Mouse (Mus musculus): Measurements from ENCODE around the gene Runx3.

The Runx3 gene

GRCm38 (mm10) chr4:135125152-135125551 is 4.7 kb downstream of the Runx3 start:
- no peaks in the 10 kb centered on the region for H3K36me3 ChIP-seq (ENCODE audit: control insufficient read depth, insufficient read depth, low read length, poor library complexity, severe bottlenecking)
- no peaks in the 10 kb centered on the region for H3K27me3 ChIP-seq (ENCODE audit: control insufficient read depth, insufficient read depth, low read length, poor library complexity, severe bottlenecking)
- DNase-seq (ENCODE audit: low read depth, low spot score) = peak; percentile 22

GRCm38 (mm10) chr4:135126385-135126784 is 5.9 kb downstream of the Runx3 start:
- Histone ChIP-seq H3K27me3 (ENCODE audit: control insufficient read depth, insufficient read depth, low read length, poor library complexity, severe bottlenecking) (no peaks in the 10 kb centered on the region), H3K36me3 (ENCODE audit: control insufficient read depth, insufficient read depth, low read length, poor library complexity, severe bottlenecking) (no peaks in the 10 kb centered on the region)
- DNase-seq (ENCODE audit: low read depth, low spot score) = no peak

- H3K36me3 ChIP-seq (ENCODE audit: control insufficient read depth, insufficient read depth, low read length, poor library complexity, severe bottlenecking) = no peaks in the 10 kb centered on the region
- peak; percentile 77 for DNase-seq (ENCODE audit: low read depth, low spot score)
- no peaks in the 10 kb centered on the region for H3K27me3 ChIP-seq (ENCODE audit: control insufficient read depth, insufficient read depth, low read length, poor library complexity, severe bottlenecking)
Measured at GRCm38 (mm10) chr4:135128841-135129520, 8.5 kb downstream of the Runx3 start.

- no peaks in the 10 kb centered on the region for H3K36me3 ChIP-seq (ENCODE audit: control insufficient read depth, insufficient read depth, low read length, poor library complexity, severe bottlenecking)
- no peak for DNase-seq (ENCODE audit: low read depth, low spot score)
- H3K27me3 ChIP-seq (ENCODE audit: control insufficient read depth, insufficient read depth, low read length, poor library complexity, severe bottlenecking) = no peaks in the 10 kb centered on the region
Measured at GRCm38 (mm10) chr4:135130156-135130555, 9.7 kb downstream of the Runx3 start.

- no peaks in the 10 kb centered on the region for H3K27me3 ChIP-seq (ENCODE audit: control insufficient read depth, insufficient read depth, low read length, poor library complexity, severe bottlenecking)
Measured at GRCm38 (mm10) chr4:135131145-135131544, 10.7 kb downstream of the Runx3 start.

GRCm38 (mm10) chr4:135132797-135133196 is 12.3 kb downstream of the Runx3 start:
- Histone ChIP-seq H3K36me3 (ENCODE audit: control insufficient read depth, insufficient read depth, low read length, poor library complexity, severe bottlenecking) (no peaks in the 10 kb centered on the region), H3K27me3 (ENCODE audit: control insufficient read depth, insufficient read depth, low read length, poor library complexity, severe bottlenecking) (no peaks in the 10 kb centered on the region)
- no peak for DNase-seq (ENCODE audit: low read depth, low spot score)

More at GRCm38 (mm10) chr4:135131145-135131544, 10.7 kb downstream of the Runx3 start:
- no peak for DNase-seq (ENCODE audit: low read depth, low spot score)
- H3K36me3 ChIP-seq (ENCODE audit: control insufficient read depth, insufficient read depth, low read length, poor library complexity, severe bottlenecking) = no peaks in the 10 kb centered on the region

GRCm38 (mm10) chr4:135133711-135134110 is 13.3 kb downstream of the Runx3 start:
- no peaks in the 10 kb centered on the region for H3K27me3 ChIP-seq (ENCODE audit: control insufficient read depth, insufficient read depth, low read length, poor library complexity, severe bottlenecking)
- no peak for DNase-seq (ENCODE audit: low read depth, low spot score)
- no peaks in the 10 kb centered on the region for H3K36me3 ChIP-seq (ENCODE audit: control insufficient read depth, insufficient read depth, low read length, poor library complexity, severe bottlenecking)

GRCm38 (mm10) chr4:135135331-135135730 is 14.9 kb downstream of the Runx3 start:
- no peaks in the 10 kb centered on the region for H3K27me3 ChIP-seq (ENCODE audit: control insufficient read depth, insufficient read depth, low read length, poor library complexity, severe bottlenecking)
- H3K36me3 ChIP-seq (ENCODE audit: control insufficient read depth, insufficient read depth, low read length, poor library complexity, severe bottlenecking) = no peaks in the 10 kb centered on the region
- no peak for DNase-seq (ENCODE audit: low read depth, low spot score)

- Histone ChIP-seq H3K27me3 (ENCODE audit: control insufficient read depth, insufficient read depth, low read length, poor library complexity, severe bottlenecking) (no peaks in the 10 kb centered on the region), H3K36me3 (ENCODE audit: control insufficient read depth, insufficient read depth, low read length, poor library complexity, severe bottlenecking) (no peaks in the 10 kb centered on the region)
- no peak for DNase-seq (ENCODE audit: low read depth, low spot score)
Measured at GRCm38 (mm10) chr4:135136202-135136601, 15.8 kb downstream of the Runx3 start.

- DNase-seq (ENCODE audit: low read depth, low spot score) = no peak
- H3K27me3 ChIP-seq (ENCODE audit: control insufficient read depth, insufficient read depth, low read length, poor library complexity, severe bottlenecking) = no peaks in the 10 kb centered on the region
- H3K36me3 ChIP-seq (ENCODE audit: control insufficient read depth, insufficient read depth, low read length, poor library complexity, severe bottlenecking) = no peaks in the 10 kb centered on the region
Measured at GRCm38 (mm10) chr4:135136612-135137011, 16.2 kb downstream of the Runx3 start.

- H3K27me3 ChIP-seq (ENCODE audit: control insufficient read depth, insufficient read depth, low read length, poor library complexity, severe bottlenecking) = no peaks in the 10 kb centered on the region
- no peak for DNase-seq (ENCODE audit: low read depth, low spot score)
- H3K36me3 ChIP-seq (ENCODE audit: control insufficient read depth, insufficient read depth, low read length, poor library complexity, severe bottlenecking) = no peaks in the 10 kb centered on the region
Measured at GRCm38 (mm10) chr4:135140647-135141515, 20.4 kb downstream of the Runx3 start.

- DNase-seq (ENCODE audit: low read depth, low spot score) = no peak
- Histone ChIP-seq H3K27me3 (ENCODE audit: control insufficient read depth, insufficient read depth, low read length, poor library complexity, severe bottlenecking) (no peaks in the 10 kb centered on the region), H3K36me3 (ENCODE audit: control insufficient read depth, insufficient read depth, low read length, poor library complexity, severe bottlenecking) (no peaks in the 10 kb centered on the region)
Measured at GRCm38 (mm10) chr4:135141720-135142119, 21.3 kb downstream of the Runx3 start.

- H3K27me3 ChIP-seq (ENCODE audit: control insufficient read depth, insufficient read depth, low read length, poor library complexity, severe bottlenecking) = no peaks in the 10 kb centered on the region
- no peak for DNase-seq (ENCODE audit: low read depth, low spot score)
- no peaks in the 10 kb centered on the region for H3K36me3 ChIP-seq (ENCODE audit: control insufficient read depth, insufficient read depth, low read length, poor library complexity, severe bottlenecking)
Measured at GRCm38 (mm10) chr4:135146734-135147133, 26.3 kb downstream of the Runx3 start.

- no peaks in the 10 kb centered on the region for H3K36me3 ChIP-seq (ENCODE audit: control insufficient read depth, insufficient read depth, low read length, poor library complexity, severe bottlenecking)
- H3K27me3 ChIP-seq (ENCODE audit: control insufficient read depth, insufficient read depth, low read length, poor library complexity, severe bottlenecking) = no peaks in the 10 kb centered on the region
- no peak for DNase-seq (ENCODE audit: low read depth, low spot score)
Measured at GRCm38 (mm10) chr4:135148660-135149059, 28.2 kb downstream of the Runx3 start.

- Histone ChIP-seq H3K36me3 (ENCODE audit: control insufficient read depth, insufficient read depth, low read length, poor library complexity, severe bottlenecking) (no peaks in the 10 kb centered on the region), H3K27me3 (ENCODE audit: control insufficient read depth, insufficient read depth, low read length, poor library complexity, severe bottlenecking) (no peaks in the 10 kb centered on the region)
- DNase-seq (ENCODE audit: low read depth, low spot score) = peak; percentile 90
Measured at GRCm38 (mm10) chr4:135150031-135150801, 29.8 kb downstream of the Runx3 start.
